Mouse (Mus musculus) small intestine, adult 2 months (tissue): Measurements from ENCODE around the gene Ptch2.

Experiments
- CTCF ChIP-seq: fragments of 200-500 bp; IDR thresholded peaks from 2 replicates; pipeline ENCODE4 v1.5.1; 2012; ENCODE audit warnings: low read depth, mild to moderate bottlenecking, control low read depth, inconsistent platforms, low read length, moderate library complexity, mixed read lengths; ENCODE audit not compliant: insufficient replicate concordance, insufficient read length; ENCODE audit errors: extremely low read depth
- POLR2A ChIP-seq: fragments of 200-500 bp; IDR thresholded peaks from 2 replicates; pipeline ENCODE4 v1.6.1; 2012; ENCODE audit warnings: low read depth, mild to moderate bottlenecking, control low read depth, inconsistent platforms, low read length, moderate library complexity

DNA sequence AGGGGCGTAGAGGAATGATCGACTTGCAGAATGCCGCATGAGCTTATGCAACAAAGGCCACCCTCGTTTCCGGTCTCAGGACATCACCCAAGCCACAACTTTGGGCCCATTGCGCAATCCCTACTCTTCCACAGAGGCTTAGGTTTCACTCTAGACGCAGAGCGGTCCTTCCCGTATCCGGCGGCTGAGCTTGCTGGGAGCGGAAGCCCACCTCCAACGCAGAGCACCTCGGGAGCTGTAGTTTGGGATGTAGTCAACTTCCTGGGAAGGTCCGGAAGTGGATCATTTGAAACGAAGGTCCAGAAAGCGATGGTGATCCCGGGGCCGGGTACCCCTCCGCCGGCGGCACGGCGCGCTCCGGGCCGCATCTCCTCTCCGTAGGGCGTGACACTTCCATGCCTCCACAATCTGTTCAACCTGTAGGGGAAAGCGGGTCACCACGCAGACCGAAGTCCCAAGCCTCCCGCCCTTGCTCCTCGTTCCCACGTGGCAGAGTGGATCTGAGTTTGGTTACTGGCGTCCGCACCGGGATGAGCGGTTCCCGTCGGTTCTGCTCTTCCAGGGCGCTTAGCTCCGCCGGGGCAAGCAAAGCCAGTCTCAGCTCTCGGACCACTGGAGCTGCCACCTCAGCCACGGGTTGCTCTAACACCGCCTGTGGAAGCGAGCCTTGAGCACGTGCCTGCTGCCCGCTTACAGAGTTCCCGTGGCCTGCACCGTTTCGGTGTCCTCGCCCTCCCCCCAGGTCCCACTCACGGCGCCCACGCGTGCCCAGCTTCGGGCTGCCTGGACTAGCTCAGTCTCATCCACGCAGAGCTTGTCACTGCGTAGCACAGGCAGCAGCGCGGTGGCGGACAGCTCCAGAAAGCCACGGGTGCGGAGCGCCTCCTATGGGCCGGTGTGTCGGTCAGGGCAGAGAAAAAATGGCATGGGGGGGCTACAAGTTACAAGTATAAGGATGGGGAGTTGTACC lies 24.9 kb downstream of the Ptch2 start:
- peak; percentile 80 for TF ChIP-seq CTCF
- TF ChIP-seq POLR2A: peak; percentile 50; the same call in 1 of the 2 replicates
